Mouse (Mus musculus) left cerebral cortex, adult 18-20 months (tissue): ENCODE results near the gene Nt5m. TPM values are rescaled to one million over a fixed set of nuclear protein-coding genes. Genes with fewer than 3 reads are reported as not detected.
"Not testable (repeated sequence)": the region's sequence is repeated elsewhere in the genome, so short reads cannot be mapped to it uniquely, and the experiment has no call there.

ENCODE experiments used
- DNase-seq, 2 experiments: peaks; one replicate each; pipeline ENCODE4 v3.0.0; 2021 to 2022; ENCODE audit warnings: low spot score in 2 of 2, mixed read lengths in 1 of 2
- total RNA-seq, 2 experiments: library from RNA; stranded (reverse); gene quantifications; 2 replicates each; pipeline ENCODE4 v1.2.3; 2021

Gene Nt5m
- total RNA-seq, 2 experiments from 2014 or later: 49.6 to 51.7 TPM

DNA sequence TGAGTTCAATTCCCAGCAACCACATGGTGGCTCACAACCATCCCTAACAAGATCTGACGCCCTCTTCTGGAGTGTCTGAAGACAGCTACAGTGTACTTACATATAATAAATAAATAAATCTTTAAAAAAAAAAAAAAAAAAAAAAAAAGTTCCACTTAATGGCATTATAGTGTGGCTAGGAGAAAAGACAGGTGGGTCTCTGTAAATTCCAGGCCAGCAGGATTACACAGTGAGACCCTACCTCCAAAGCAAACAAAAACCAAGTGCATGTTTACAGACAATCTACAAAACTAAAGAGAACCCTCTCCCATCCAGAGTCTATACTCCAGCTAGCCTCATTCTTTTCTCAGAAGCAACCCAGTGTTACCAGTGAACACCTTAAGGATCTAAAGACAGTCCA lies 1.5 kb upstream of the Nt5m start:
- not testable (repeated sequence) for DNase-seq

DNA sequence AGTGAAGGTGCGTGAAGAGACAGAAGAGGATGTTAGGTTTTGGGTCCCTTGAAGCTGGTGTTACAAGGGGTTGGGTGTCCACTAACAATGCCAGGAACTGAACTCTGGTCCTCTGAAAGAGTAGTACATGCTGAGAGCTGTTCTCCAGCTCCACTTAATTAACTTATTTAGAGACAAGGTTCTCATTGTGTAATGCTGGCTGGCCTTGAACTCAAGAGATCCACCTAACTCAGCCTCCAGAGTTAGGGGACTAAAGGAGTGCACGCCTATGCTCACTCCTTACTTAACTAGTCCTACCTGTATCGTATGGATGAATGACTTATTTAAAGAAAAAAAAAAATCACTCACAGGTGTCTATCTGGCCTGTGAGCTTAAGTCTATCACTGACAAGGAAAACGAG lies 821 bp upstream of the Nt5m start:
- no peak for DNase-seq

DNA sequence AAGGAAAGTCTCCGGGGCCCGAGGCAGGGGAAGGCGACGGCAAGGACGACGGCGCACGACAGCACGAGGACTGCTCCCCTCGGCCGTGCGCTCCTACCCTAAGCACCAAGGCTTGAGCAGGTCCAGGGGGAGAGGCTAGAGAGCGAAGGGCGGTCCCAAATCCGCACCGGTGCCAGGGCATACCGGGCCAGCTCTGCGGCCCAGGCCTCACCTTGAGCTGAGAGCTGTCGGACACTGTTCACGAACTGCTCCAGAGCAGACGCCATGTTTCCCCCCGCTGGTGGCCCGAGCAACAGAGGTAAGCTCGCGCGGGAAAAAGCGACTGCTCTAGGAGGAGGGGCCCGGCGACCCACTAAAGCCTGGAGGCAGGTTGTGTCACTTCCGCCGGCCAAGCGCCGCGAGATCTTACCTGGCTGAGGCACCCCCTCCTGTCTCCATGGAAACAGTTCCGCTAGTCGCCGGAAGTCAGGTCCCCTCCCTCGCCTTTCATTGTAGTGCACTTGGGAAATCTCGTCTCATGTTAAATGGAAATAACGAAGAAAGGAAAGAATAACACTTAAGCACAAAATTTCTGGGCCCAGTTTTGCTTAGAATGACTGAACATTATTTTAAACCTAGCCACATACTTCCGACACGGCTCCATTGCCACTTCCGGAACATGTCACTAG lies 346 bp downstream of the Nt5m start, which contains the start of gene Cops3:
TSS of gene Cops3 (minus strand) at position 380 of the 668 bp plus-strand sequence.
- DNase-seq: peak; percentile 92 to 95

DNA sequence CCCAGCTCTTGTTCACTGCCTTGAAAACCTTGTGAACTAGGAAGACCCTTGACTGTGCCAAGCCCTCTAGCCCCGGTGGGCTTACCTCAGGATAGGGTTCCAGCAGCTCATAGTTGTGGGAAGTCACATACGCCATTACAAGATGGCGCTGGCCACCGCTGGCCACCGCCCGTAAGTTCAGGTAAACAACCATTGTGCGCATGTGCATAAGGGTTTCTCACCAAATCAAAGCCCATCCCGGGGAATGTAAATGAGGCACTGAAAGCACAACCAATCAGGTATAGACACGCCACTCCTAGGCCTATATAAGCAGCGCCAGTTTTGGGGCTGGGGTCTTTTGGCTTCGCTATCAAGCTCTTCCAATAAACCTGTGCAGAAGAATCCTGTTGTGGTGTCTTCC lies 7.1 kb downstream of the Nt5m start:
- DNase-seq: no peak

DNA sequence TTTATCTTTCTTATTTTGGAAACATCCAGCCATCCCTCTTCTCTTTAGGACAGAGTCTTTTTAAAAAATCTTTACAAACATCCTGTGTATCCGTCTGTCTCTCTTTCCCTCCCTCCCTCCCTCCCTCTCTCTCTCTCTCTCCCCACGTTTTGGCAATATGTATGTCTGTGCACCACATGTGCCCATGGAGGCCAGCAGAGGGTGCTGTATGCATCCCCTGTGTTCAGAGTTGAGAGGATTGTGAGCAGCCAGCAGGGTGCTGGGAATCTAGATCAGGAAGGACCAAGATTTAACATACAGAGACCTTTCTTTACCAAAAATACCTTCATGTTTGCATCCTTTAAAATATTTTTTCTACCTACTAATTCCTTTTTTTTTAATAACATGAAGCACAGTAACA lies 7.9 kb downstream of the Nt5m start:
- peak; percentile 23 to 27 for DNase-seq

DNA sequence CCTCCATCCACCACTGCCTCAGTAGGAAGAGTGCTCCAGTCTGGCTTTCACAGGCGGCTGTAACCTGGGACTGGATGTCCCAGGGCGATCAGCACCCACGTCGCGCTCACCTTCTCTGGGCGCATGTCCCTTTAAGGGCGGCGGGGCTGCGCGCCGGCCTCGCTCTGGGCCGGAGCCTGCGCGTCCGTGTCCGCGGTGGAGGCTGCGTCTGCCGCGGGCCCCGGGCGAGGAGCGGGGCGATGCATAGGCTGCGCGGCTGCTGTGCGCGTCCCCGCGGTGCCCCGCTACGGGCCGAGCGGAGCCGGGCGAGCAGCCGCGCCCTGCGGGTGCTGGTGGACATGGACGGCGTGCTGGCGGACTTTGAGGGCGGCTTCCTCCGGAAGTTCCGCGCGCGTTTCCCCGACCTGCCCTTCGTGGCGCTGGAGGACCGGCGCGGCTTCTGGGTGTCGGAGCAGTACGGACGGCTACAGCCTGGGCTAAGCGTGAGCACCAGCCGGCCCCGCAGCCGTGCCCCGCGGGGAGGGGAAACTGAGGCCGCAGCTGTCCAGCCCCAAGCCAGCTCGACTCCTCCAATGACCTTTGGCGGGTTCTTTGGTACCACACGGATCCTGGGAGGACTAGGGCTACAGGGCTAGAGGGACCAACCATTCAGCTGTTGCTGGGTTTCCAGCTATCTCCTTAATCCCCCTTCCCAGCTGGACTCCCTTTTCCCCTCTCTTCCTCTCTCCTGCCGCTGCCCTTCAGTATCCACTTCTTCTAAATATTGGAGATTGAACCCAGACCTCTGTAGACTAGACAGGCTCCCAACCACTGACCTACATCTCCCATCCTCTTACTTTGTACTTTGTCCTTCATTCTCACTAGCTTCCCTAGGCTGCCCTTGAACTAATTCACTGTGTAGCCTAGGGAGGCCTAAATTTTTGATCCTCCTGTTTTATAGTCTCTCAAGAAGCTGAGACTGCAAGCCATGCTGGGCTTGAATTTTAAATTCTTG lies 8.9 kb downstream of the Nt5m start:
- peak; percentile 69 to 83 for DNase-seq

DNA sequence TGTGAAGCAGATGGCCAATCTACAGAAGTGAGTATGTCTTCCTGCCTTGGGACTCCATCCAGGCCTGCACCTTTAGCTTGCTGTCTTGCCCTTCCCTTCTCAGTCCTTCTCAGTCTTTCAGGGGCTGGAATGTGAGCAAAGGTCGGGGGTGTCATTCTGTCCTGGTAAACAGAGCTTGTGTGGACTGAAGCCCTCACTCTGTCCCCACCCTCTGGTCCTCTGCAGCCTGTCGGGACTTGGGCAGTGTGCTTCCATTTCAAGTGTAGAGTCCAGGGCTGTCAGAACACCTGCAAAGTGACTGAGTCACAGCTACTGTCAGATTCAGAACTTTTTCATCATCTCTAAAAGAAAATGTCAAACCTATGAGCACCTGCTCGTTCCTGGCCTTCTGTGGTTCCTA lies 13.6 kb downstream of the Nt5m start:
- no peak for DNase-seq

DNA sequence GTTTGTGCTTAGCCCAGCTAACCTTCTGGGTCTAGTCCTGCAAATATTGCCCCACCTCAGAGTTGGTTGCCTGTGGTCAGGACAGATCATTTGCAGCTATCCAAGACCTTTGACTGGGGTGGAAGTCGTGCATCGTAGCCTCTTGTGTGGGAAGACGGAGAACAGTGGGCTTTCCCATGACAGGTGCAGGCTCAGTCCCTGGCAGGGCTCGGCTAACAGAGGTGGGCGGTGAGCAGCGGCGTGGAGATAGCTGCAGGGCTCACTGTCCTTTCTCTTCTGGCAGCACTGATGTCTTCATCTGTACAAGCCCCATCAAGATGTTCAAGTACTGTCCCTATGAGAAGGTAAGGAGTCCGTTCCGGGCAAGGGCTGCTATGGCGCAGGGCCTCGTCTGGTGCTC lies 21.2 kb downstream of the Nt5m start:
- DNase-seq: peak in 1 of 2 experiments; percentile 55

DNA sequence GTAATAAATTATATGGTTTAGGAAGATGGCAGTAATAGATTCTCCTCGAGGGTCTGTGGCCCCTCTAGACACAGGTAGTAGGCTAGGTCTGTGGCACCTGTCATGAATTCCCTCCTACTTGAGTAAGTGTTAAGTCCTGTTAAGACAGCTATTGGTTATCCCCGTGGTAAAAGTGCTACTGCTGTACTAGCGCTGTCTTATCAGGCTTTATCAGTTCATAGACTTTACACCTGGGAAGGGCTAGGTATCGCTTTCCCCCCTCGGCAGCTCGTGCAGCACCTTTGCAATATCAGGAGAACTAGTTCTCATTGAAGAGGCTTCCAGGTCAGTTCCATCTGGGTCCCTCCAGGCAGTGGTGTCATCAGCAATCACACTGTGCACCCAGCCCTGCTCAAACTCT lies 25.1 kb downstream of the Nt5m start:
- no peak for DNase-seq

DNA sequence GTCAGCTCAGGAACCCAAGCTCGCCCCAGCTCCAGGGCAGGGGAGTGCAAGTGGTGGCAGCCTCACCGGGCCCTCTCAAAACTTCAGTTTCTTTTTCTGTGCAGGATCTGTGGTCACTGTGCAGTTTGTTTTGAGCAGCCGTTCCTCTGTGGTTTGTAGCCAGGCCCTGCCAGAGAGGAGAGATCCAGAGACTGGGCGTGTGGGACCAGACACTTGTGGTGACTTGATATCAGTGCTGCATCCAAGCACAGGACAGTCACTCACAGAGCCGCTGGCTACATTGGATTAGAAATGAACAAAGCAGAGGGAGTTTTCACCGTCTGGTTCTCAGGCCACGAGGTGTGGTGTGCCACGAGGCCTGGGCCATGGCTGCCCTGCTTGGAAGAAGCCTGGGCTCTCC lies 32.9 kb downstream of the Nt5m start:
- DNase-seq: no peak

DNA sequence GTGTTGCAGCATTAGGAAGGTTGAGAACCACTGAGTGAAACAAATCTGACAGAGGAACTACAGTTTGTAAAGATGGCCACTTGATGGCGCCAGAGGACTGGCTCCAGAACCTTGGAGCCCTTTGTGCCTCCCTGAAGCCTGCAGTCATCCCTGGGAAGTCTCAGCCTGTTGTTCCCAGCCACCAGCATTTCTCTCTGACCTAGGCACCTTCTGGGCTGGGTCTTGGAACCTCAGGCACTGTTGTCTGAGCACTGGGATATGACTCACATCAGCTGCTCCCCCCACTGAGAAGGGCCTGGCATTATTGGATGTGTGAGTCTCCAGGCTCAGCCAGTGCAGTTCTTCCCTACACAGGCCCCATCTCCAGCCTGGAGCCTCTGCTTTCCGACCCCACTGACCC lies 40.8 kb downstream of the Nt5m start:
- DNase-seq: peak; percentile 80 to 89

DNA sequence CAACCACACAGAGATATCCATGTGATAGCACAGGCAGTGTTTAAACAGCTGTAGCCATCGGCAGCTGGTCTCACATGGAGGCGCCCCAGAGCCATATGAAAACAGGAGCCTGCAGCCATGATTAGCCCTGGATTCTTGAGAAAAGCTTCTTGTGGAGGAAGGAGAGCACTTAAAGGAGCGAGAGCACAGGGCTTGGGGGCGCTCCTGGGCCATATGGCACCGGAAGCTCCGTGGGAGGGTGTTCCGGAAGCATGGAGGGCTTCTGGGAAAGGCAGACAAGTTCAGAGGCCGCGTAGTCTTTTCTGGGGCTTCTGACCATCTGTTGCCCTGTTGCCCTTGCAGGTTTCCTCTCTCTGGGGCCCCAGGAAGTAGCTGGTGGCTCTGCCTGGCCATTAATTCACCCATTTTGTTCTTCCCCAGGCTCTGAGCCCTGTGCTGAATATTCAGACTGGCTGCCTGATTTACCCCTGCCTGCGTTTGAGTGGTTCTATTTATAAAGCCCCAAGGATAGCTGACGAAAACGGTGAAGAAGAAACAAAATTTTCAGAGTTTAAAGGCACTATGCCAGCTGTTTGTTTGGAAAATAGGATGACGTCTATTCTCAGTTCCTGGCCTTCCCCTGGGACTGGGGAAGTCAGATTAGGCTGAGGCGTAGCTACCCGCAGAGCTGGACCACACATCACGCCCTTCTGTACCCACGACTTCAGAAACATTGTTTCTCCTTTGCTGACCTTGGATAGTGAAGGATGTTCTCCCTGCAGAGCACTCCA lies 46.2 kb downstream of the Nt5m start:
- no peak for DNase-seq

DNA sequence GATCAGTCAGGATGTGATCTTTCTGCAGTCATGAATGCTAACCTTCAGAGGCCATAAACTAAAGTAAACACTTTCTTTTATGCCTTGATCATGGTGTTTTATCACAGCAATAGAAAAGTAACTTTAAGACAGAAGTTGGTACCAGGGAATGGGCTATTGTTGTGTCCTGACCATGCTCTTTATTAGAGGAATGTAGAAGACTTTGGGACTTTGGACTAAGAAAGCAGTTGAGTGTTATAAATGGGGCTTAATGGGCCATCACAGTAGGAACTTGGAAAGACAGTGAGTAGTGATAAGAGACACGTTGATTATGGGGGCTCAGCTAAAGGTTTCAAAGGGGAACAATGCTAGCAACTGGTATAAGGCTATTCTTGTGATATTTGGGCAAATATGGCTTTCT lies 47.7 kb downstream of the Nt5m start:
- no peak for DNase-seq

DNA sequence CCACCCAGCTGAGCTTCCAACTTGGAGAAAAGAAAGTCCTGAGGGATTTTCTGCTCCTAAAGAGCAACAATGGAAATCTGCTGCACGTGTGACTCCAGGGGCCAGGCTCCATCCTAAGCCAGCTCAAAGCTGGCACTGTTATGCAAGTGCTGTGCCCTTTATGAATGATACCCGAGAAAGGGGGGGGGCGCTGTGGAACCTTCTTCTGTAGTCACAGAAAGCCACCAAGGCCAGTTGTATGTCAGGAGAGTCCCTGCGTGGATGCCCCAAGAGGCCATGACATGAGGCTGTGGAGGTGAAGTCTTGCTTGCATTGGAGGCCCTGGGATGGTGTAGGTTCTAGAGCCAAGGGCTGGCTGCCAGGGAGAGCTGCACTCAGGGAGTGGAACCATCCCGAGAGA lies 48.9 kb downstream of the Nt5m start:
- DNase-seq: no peak

DNA sequence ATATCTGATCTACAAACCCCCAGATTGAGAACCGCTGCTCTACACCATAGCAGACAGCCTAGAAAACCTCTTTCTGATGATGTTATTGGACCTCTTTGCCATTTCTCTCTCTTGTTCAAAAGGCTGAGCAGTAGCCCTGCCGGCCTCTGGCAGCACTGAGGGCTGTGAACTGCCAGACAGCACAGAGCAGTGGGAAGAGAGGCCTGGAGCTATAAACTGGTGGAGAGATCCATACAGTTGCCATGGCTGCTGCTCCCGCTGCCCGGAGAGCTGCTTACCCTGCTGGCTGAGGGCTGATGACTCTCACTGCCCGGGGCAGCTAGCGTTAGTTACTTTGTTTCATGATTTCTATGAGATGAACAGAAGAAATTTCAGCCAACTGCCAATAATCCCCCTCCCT lies 52.6 kb downstream of the Nt5m start:
- no peak for DNase-seq

DNA sequence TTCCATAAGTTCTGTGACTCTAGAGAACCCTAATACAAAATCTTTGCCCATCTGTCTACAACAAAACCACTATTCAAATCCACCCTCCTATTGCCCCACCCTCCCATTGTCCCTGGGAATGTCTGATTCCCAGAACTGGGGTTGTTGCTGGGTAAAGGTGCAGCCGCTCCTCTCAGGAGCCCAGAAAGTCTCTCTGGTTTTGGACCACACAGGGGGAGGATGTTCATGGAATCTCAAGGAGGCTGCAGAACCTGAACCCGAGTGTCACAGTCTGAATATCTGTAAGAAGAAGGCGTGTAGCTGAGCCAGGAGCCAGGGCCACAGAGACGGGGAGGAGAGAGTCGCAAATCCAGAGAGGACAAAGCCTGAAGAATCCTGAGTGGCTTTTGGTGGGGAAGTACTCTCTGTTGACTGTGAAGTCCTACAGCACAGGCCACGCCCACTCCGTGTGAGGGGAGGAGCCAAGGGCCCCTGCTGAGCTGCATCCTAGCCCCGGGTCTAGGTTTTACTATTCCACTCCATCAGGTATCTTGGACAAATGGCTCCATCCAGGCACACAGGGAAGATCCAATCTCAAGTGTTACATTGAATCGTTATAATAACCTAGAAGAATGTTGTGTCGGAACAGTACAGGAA lies 54.0 kb downstream of the Nt5m start:
- no peak for DNase-seq

DNA sequence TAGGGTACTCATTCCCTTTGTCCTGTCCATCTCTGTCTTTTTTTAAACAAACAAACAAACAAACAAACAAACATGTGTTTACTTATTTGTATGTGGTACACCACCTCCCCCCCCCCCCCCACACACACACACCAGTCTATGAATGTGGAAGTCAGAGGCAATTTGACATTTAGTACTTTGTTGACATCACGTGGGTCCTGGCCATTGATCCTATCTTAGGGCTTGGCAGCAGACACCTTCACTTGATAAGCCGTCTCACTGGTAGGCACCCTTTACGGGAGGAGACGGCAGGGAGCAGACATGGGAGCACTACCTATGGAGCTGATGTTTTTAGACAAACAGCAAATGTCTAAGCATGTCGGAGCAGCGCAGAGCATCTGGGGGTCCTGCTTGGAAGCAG lies 55.7 kb downstream of the Nt5m start:
- no peak for DNase-seq

DNA sequence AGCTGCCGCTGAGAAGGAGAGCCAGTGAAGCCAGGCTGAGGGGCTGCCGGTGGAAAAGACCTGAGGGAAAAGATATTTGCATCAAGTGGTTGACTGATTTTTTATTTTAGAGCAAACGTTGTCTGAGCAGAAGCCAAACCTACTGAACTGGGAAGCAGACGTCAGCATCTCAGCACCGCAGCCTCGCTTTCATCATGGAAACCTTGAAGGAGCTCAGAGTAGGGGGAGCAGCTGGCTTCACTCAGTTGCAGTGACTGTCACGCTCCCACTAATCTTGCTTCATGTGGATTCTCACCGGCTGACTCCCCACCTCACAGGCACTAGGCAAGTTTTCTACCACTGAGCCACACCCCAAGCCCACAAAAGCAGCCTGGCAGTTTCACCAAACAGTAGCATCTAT lies 56.1 kb downstream of the Nt5m start:
- DNase-seq: no peak

DNA sequence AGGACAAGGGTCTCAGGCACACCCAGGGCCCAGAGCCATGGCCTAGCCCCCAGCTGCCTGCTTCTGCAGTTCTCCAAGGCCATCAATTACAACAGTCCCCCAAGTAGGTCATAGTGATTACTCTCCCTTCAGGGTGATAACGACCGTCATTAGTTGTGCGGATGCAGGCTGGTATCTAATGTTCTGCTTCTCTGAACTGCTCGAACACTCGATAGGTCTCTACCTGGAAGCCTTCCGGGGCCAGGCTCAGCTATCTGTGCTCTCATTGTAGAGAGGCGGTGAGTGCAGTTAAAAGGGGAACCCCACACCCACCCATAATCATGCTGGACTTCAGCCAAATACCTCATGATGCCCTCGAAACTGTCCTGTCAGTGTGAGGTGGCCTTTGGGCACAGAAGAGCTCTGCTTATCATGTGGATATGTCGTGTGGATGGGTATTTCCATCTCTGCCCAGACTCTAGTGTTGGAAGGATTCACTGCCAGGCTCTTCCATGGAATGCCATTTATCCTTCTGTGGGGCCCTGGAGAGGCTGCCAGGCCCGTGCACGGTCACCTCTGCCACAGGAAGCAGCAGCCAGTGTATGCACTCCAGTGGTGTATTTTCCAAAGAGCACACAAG lies 58.8 kb downstream of the Nt5m start:
- DNase-seq: no peak
